Mouse (Mus musculus): ENCODE measurements around the gene Adgra1. TPM values are rescaled to one million over a fixed set of nuclear protein-coding genes. Genes with fewer than 3 reads are reported as not detected.
A peak's percentile ranks its signal among the peaks of the same experiment; 100 is the strongest.

The Adgra1 gene
- polyA plus RNA-seq, 1 experiment = 21.5 TPM

DNA sequence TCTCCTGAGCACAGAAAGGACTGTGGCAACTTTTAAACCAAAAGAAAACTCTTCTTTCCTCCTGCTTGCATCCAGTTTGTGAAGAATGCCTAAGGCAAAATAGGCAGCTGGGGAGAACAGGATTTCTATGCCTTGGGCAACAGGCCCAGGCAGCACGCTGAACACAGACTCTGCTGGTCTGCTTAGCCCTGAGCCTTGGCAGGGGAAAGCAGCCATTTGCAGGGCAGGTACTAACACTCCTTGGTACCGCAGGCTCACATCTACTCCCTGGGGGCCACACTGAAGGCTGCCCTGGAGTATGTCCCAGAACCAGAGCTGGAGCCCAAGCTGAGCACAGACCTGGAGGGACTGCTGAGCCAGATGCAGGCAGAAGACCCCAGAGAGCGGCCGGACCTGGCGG lies 74.2 kb downstream of the Adgra1 start:
- Histone ChIP-seq H3K4me3 (replicated peaks; ENCODE audit: insufficient read depth, low read depth, low read length) (no peak overlapping the region), H3K27ac (ENCODE audit: insufficient read depth, low read length) (peak overlapping the region; percentile 27; the same call in 1 of the 2 replicates), H3K27me3 (ENCODE audit: control insufficient read depth, insufficient read depth, low read length) (no peaks in the 10 kb centered on the region), H3K4me1 (ENCODE audit: control insufficient read depth, insufficient read depth, low read length) (peaks cover 36% of the 10 kb centered on the region)
- 11% methylated on average over 5 of the region's 5 CpGs for WGBS
- TF ChIP-seq CTCF (IDR thresholded peaks at IDR 0.05; ENCODE audit: borderline replicate concordance, insufficient read depth, low read depth, low read length) (no peak), POLR2A (IDR thresholded peaks at IDR 0.05; ENCODE audit: borderline replicate concordance, insufficient read depth, low read length) (no peak)
- DNase-seq = peak; percentile 65 to 73

DNA sequence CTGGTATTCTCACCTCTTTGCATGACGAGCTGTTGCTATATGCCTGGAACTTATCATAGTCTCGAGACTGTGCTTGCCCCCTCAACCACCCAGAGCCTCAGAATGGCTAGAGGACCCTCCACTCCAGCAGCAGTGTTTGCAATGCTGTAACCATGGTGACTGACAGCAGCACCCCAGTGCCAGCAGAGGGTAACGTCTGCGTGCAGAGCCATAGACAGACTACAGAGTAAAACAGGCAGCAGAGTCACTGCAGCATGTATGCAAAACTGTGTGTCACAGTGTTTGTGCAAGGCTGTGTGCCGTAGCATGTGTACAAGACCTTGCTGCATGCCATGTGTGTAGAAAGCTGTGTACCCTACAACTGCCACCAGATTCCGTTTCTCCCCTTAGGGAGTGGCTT lies 75.5 kb downstream of the Adgra1 start:
- WGBS = 59% methylated on average over 6 of the region's 6 CpGs
- H3K27ac ChIP-seq (ENCODE audit: insufficient read depth, low read length) = no peak overlapping the region
- DNase-seq = no peak
- H3K4me3 ChIP-seq (replicated peaks; ENCODE audit: insufficient read depth, low read depth, low read length) = no peak overlapping the region
- no peak for TF ChIP-seq CTCF (IDR thresholded peaks at IDR 0.05; ENCODE audit: borderline replicate concordance, insufficient read depth, low read depth, low read length)
- no peak for TF ChIP-seq POLR2A (IDR thresholded peaks at IDR 0.05; ENCODE audit: borderline replicate concordance, insufficient read depth, low read length)
- H3K4me1 ChIP-seq (ENCODE audit: control insufficient read depth, insufficient read depth, low read length) = peaks cover 35% of the 10 kb centered on the region
- no peaks in the 10 kb centered on the region for H3K27me3 ChIP-seq (ENCODE audit: control insufficient read depth, insufficient read depth, low read length)

- H3K4me1 ChIP-seq (ENCODE audit: control insufficient read depth, insufficient read depth, low read length) = peaks cover 34% of the 10 kb centered on the region
- H3K27me3 ChIP-seq (ENCODE audit: control insufficient read depth, insufficient read depth, low read length) = no peaks in the 10 kb centered on the region
- 21% methylated on average over 11 of the region's 11 CpGs for WGBS
- no peak for DNase-seq
- TF ChIP-seq CTCF (IDR thresholded peaks at IDR 0.05; ENCODE audit: borderline replicate concordance, insufficient read depth, low read depth, low read length) (no peak), POLR2A (IDR thresholded peaks at IDR 0.05; ENCODE audit: borderline replicate concordance, insufficient read depth, low read length) (no peak)
- no peak overlapping the region; the same call in 1 of the 2 replicates for H3K27ac ChIP-seq (ENCODE audit: insufficient read depth, low read length)
- H3K4me3 ChIP-seq (replicated peaks; ENCODE audit: insufficient read depth, low read depth, low read length) = no peak overlapping the region
Measured at GRCm38 (mm10) chr7:139910204-139910835, 76.3 kb downstream of the Adgra1 start.

GRCm38 (mm10) chr7:139914141-139915047 lies 80.4 kb downstream of the Adgra1 start:
- H3K27ac ChIP-seq (ENCODE audit: insufficient read depth, low read length) = no peak overlapping the region
- no peaks in the 10 kb centered on the region for H3K27me3 ChIP-seq (ENCODE audit: control insufficient read depth, insufficient read depth, low read length)
- peaks cover 18% of the 10 kb centered on the region for H3K4me1 ChIP-seq (ENCODE audit: control insufficient read depth, insufficient read depth, low read length)
- DNase-seq = no peak
- H3K4me3 ChIP-seq (replicated peaks; ENCODE audit: insufficient read depth, low read depth, low read length) = no peak overlapping the region
- TF ChIP-seq POLR2A (IDR thresholded peaks at IDR 0.05; ENCODE audit: borderline replicate concordance, insufficient read depth, low read length) (no peak), CTCF (IDR thresholded peaks at IDR 0.05; ENCODE audit: borderline replicate concordance, insufficient read depth, low read depth, low read length) (no peak)
- WGBS = 48% methylated on average over 29 of the region's 29 CpGs

DNA sequence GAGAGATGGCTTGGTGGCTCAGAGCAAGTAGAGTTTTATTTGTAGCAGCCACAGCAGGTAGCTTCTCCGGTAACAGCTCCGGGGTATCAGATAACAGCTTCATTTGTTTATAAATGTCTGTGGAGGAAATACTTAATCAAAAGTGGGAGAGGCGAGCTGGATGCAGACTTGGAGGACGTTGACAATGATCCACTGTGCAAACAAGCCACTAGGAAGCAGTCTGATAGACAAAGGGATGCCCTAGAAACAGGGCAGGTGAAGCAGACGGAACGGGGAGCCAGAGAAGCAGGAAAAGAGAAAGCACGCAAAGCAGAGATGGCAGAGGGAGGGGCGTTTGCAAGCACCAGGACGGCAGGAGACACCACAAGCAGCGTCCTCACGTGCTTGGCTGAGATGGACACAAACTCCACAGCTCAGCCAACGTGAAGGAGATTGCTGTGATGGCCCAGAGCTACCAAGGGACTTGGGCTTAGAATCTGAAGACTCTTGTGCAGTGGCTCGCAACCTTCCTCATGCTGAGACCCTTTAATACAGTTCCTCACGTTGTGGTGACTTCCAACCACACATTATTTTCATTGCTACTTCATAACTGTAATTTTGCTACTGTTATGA lies 81.8 kb downstream of the Adgra1 start:
- peaks cover 16% of the 10 kb centered on the region for H3K4me1 ChIP-seq (ENCODE audit: control insufficient read depth, insufficient read depth, low read length)
- WGBS = 25% methylated on average over 14 of the region's 14 CpGs
- no peaks in the 10 kb centered on the region for H3K27me3 ChIP-seq (ENCODE audit: control insufficient read depth, insufficient read depth, low read length)
- H3K4me3 ChIP-seq (replicated peaks; ENCODE audit: insufficient read depth, low read depth, low read length) = no peak overlapping the region
- DNase-seq = no peak
- TF ChIP-seq CTCF (IDR thresholded peaks at IDR 0.05; ENCODE audit: borderline replicate concordance, insufficient read depth, low read depth, low read length) (no peak), POLR2A (IDR thresholded peaks at IDR 0.05; ENCODE audit: borderline replicate concordance, insufficient read depth, low read length) (no peak)
- 0 out of 2 replicates have a peak overlapping the region, but pooled peaks have one; percentile 23 for H3K27ac ChIP-seq (ENCODE audit: insufficient read depth, low read length)

DNA sequence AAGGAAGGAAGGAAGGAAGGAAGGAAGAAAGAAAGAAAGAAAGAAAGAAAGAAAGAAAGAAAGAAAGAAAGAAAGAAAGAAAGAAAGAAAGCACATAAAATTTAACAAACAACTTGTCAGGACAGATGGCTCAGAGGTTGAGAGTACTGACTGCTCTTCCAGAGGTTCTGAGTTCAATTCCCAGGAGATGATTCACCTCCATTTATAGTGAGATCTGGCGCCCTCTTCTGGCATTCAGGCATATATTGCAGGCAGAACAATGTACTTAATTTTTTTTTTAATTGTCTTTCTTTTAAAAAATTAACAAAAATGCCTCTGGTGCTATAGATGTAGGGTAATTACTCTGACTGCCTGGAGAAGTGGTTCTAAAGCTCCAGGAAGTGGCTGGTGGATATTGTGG lies 82.4 kb downstream of the Adgra1 start:
- no peaks in the 10 kb centered on the region for H3K27me3 ChIP-seq (ENCODE audit: control insufficient read depth, insufficient read depth, low read length)
- TF ChIP-seq POLR2A (IDR thresholded peaks at IDR 0.05; ENCODE audit: borderline replicate concordance, insufficient read depth, low read length) = no peak
- TF ChIP-seq CTCF (IDR thresholded peaks at IDR 0.05; ENCODE audit: borderline replicate concordance, insufficient read depth, low read depth, low read length) = peak; percentile 35; the same call in 1 of the 2 replicates
- no peak overlapping the region for H3K27ac ChIP-seq (ENCODE audit: insufficient read depth, low read length)
- no peak overlapping the region for H3K4me3 ChIP-seq (replicated peaks; ENCODE audit: insufficient read depth, low read depth, low read length)
- DNase-seq = no peak
- H3K4me1 ChIP-seq (ENCODE audit: control insufficient read depth, insufficient read depth, low read length) = peaks cover 16% of the 10 kb centered on the region
- 9% methylated on average over 1 of the region's 1 CpGs for WGBS

DNA sequence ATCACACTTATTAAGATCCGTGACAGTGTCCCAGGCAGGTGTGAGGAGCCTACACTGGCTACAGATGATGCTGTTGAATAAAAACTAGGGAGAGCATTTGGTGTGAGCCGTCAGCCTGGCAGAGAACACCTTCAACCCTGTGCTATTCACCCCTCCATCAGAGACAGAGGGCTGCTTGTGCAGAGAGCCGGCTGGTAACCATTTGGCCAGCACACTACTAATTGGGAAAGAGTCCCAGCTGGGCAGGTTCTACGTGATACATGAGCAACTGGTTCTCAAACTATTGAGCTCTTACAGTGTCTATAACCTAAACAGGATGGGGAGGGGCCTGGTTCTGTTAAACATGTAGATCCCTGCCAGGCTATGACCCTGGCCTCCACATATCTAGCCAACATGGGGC lies 84.3 kb downstream of the Adgra1 start:
- 38% methylated on average over 4 of the region's 4 CpGs for WGBS
- H3K27me3 ChIP-seq (ENCODE audit: control insufficient read depth, insufficient read depth, low read length) = no peaks in the 10 kb centered on the region
- H3K27ac ChIP-seq (ENCODE audit: insufficient read depth, low read length) = no peak overlapping the region
- no peak overlapping the region for H3K4me3 ChIP-seq (replicated peaks; ENCODE audit: insufficient read depth, low read depth, low read length)
- DNase-seq = no peak
- H3K4me1 ChIP-seq (ENCODE audit: control insufficient read depth, insufficient read depth, low read length) = peaks cover 16% of the 10 kb centered on the region
- no peak for TF ChIP-seq CTCF (IDR thresholded peaks at IDR 0.05; ENCODE audit: borderline replicate concordance, insufficient read depth, low read depth, low read length)

Other genes with a start within 250 kb of the Adgra1 start
- 5.3 TPM in 2 replicates for gene Cfap46, start 150.4 kb upstream of the Adgra1 start, polyA plus RNA-seq (2012; rRNA removed)
- 139 and 160 TPM in 2 replicates for gene Kndc1, start 60.5 kb downstream of the Adgra1 start, polyA plus RNA-seq (2012; rRNA removed)
- 0.16 TPM in 1 of 2 replicates, not detected in the other for gene Utf1, start 109.6 kb downstream of the Adgra1 start, polyA plus RNA-seq (2012; rRNA removed)
- gene 6430531B16Rik, start 144.6 kb downstream of the Adgra1 start, polyA plus RNA-seq (2012; rRNA removed) = 0.21 and 0.39 TPM in 2 replicates
- gene Adam8, start 158.4 kb downstream of the Adgra1 start, polyA plus RNA-seq (2012; rRNA removed) = 2.8 and 4.1 TPM in 2 replicates
- 75.8 and 76.9 TPM in 2 replicates for gene Zfp511, start 202.2 kb downstream of the Adgra1 start, polyA plus RNA-seq (2012; rRNA removed)
- 51.4 and 54.5 TPM in 2 replicates for gene Tubgcp2, start 202.5 kb downstream of the Adgra1 start, polyA plus RNA-seq (2012; rRNA removed)
- gene Msx3, start 214.9 kb downstream of the Adgra1 start, polyA plus RNA-seq (2012; rRNA removed) = not detected in 2 replicates
- 189 and 198 TPM in 2 replicates for gene Caly, start 248.4 kb downstream of the Adgra1 start, polyA plus RNA-seq (2012; rRNA removed)

Data from cerebellum, adult 2 months (tissue).